Mouse (Mus musculus): ENCODE results near the gene Pcyt2.

Pcyt2 gene

GRCm38 (mm10) chr11:120560952-120561728, 56.6 kb downstream of the Pcyt2 start:
- no peak for DNase-seq (ENCODE audit: low spot score in 2 of 2)

Data from natural killer cell, adult 2 months (primary cell).